Mouse (Mus musculus): Measurements from ENCODE around the gene Tenm2. TPM values are rescaled to one million over a fixed set of nuclear protein-coding genes. Genes with fewer than 3 reads are reported as not detected.

Gene Tenm2
- total RNA-seq, 2 experiments from 2014 or later = 0.62 to 0.76 TPM

GRCm38 (mm10) chr11:36123275-36123674 lies 1112.5 kb downstream of the Tenm2 start:
- intact Hi-C loops (cut with DNase I; ENCODE audit: low total_unique reads) = no loop called here
- no peak for DNase-seq

- intact Hi-C loops (cut with DNase I; ENCODE audit: low total_unique reads) = no loop called here
- no peak for DNase-seq
These were observed 1114.3 kb downstream of the Tenm2 start for GRCm38 (mm10) chr11:36121410-36121929.

- DNase-seq = no peak
- intact Hi-C loops (cut with DNase I; ENCODE audit: low total_unique reads) = no loop called here
These were observed 1115.0 kb downstream of the Tenm2 start for GRCm38 (mm10) chr11:36120591-36121409.

GRCm38 (mm10) chr11:36113326-36113725 lies 1122.4 kb downstream of the Tenm2 start:
- DNase-seq = no peak
- intact Hi-C loops (cut with DNase I; ENCODE audit: low total_unique reads) = no loop called here

- intact Hi-C loops (cut with DNase I; ENCODE audit: low total_unique reads) = no loop called here
- no peak for DNase-seq
These were observed 1126.6 kb downstream of the Tenm2 start for GRCm38 (mm10) chr11:36108970-36109731.

- no peak for DNase-seq
- intact Hi-C loops (cut with DNase I; ENCODE audit: low total_unique reads) = no loop called here
These were observed 1127.9 kb downstream of the Tenm2 start for GRCm38 (mm10) chr11:36107840-36108239.

GRCm38 (mm10) chr11:36106639-36107038 lies 1129.1 kb downstream of the Tenm2 start:
- no peak for DNase-seq
- intact Hi-C loops (cut with DNase I; ENCODE audit: low total_unique reads) = no loop called here

- peak; percentile 9 for DNase-seq
- intact Hi-C loops (cut with DNase I; ENCODE audit: low total_unique reads) = no loop called here
These were observed 1132.2 kb downstream of the Tenm2 start for GRCm38 (mm10) chr11:36103556-36103955.

- peak; percentile 6 for DNase-seq
- intact Hi-C loops (cut with DNase I; ENCODE audit: low total_unique reads) = no loop called here
These were observed 1139.5 kb downstream of the Tenm2 start for GRCm38 (mm10) chr11:36096219-36096618.

GRCm38 (mm10) chr11:36090210-36090609 lies 1145.6 kb downstream of the Tenm2 start:
- DNase-seq = no peak
- intact Hi-C loops (cut with DNase I; ENCODE audit: low total_unique reads) = no loop called here

GRCm38 (mm10) chr11:36081399-36082053 lies 1154.2 kb downstream of the Tenm2 start:
- intact Hi-C loops (cut with DNase I; ENCODE audit: low total_unique reads) = no loop called here
- DNase-seq = no peak

- intact Hi-C loops (cut with DNase I; ENCODE audit: low total_unique reads) = no loop called here
- DNase-seq = no peak
These were observed 1155.0 kb downstream of the Tenm2 start for GRCm38 (mm10) chr11:36080766-36081165.

- intact Hi-C loops (cut with DNase I; ENCODE audit: low total_unique reads) = no loop called here
- DNase-seq = no peak
These were observed 1157.4 kb downstream of the Tenm2 start for GRCm38 (mm10) chr11:36078391-36078790.

- intact Hi-C loops (cut with DNase I; ENCODE audit: low total_unique reads) = no loop called here
- DNase-seq = peak; percentile 6
These were observed 1161.7 kb downstream of the Tenm2 start for GRCm38 (mm10) chr11:36074015-36074567.

- intact Hi-C loops (cut with DNase I; ENCODE audit: low total_unique reads) = no loop called here
- DNase-seq = no peak
These were observed 1162.5 kb downstream of the Tenm2 start for GRCm38 (mm10) chr11:36073074-36073818.

- intact Hi-C loops (cut with DNase I; ENCODE audit: low total_unique reads) = no loop called here
- no peak for DNase-seq
These were observed 1163.1 kb downstream of the Tenm2 start for GRCm38 (mm10) chr11:36072646-36073045.

- DNase-seq = no peak
- intact Hi-C loops (cut with DNase I; ENCODE audit: low total_unique reads) = no loop called here
These were observed 1163.7 kb downstream of the Tenm2 start for GRCm38 (mm10) chr11:36072038-36072437.

GRCm38 (mm10) chr11:36059325-36059843 lies 1176.4 kb downstream of the Tenm2 start:
- no peak for DNase-seq
- intact Hi-C loops (cut with DNase I; ENCODE audit: low total_unique reads) = no loop called here

GRCm38 (mm10) chr11:36056525-36056924 lies 1179.2 kb downstream of the Tenm2 start:
- intact Hi-C loops (cut with DNase I; ENCODE audit: low total_unique reads) = no loop called here
- DNase-seq = no peak

Measured in gastrocnemius, postnatal 14 days (tissue).